Mouse (Mus musculus) cerebellum, adult 2 months (tissue): Measurements from ENCODE around the gene Hint1.

Source experiments
- CTCF ChIP-seq: fragments of 200-500 bp; IDR thresholded peaks from 2 replicates; pipeline ENCODE4 v1.5.1; 2011; ENCODE audit warnings: low read depth, mild to moderate bottlenecking, control low read depth, low read length, moderate library complexity, borderline replicate concordance; ENCODE audit not compliant: insufficient read depth
- POLR2A ChIP-seq: fragments of 200-500 bp; IDR thresholded peaks from 2 replicates; pipeline ENCODE4 v1.6.1; 2011; ENCODE audit warnings: low read length, control low read depth, borderline replicate concordance; ENCODE audit not compliant: insufficient read depth

DNA sequence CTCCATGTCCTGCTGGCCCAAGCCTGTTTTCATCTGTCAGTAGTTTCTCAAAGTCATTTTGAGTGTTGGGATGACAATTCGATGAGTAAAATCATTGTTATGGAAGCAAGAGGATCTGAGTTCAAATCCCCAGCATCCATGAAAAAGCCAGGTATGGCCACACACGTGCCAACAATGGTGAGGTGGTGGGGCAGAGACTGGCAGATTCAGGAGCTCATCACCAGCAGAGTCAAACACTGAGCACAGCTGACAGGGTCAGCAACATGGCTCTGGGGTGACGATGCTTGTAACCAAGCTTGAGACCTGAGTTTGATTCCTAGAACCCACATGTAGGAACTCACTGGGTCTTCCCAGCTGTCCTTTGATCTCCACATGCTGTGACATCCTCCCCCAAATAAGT, 38.9 kb downstream of the Hint1 start:
- TF ChIP-seq CTCF, result no peak
- TF ChIP-seq POLR2A, result no peak
